Mouse (Mus musculus): ENCODE data around the gene Cenpv. TPM values are rescaled to one million over a fixed set of nuclear protein-coding genes. Genes with fewer than 3 reads are reported as not detected.

Cenpv gene
- total and polyA plus RNA-seq, 3 experiments = 24.4 to 107 (median 33.6) TPM

- in situ Hi-C loops (cut with MboI; ENCODE audit: low pct_ligation_motif_present, low pct_unique_long_range_greater_than_20kb, low sequenced_read_pairs) = no loop called here
- Histone ChIP-seq H3K27ac (ENCODE audit: insufficient read depth, low read depth) (peak overlapping the region; percentile 89; the same call in 1 of the 2 replicates), H3K9me3 (replicated peaks; ENCODE audit: low read length) (peaks cover 5% of the 10 kb centered on the region), H3K27me3 (replicated peaks) (no peaks in the 10 kb centered on the region), H3K9ac (ENCODE audit: insufficient read depth, low read depth) (peak overlapping the region; percentile 67), H3K4me2 (ENCODE audit: insufficient read depth, low read depth, poor library complexity, severe bottlenecking) (peak overlapping the region; percentile 75), H3K79me2 (replicated peaks; ENCODE audit: control insufficient read depth, extremely low read depth, insufficient read depth, poor library complexity, severe bottlenecking) (peaks cover 6% of the 10 kb centered on the region; the same call in 1 of the 2 replicates), H3K36me3 (replicated peaks in 1 of 2; ENCODE audit: control insufficient read depth in 1 of 2, insufficient read depth in 1 of 2, low read length in 1 of 2) (peaks cover 18 to 26% of the 10 kb centered on the region in 2 experiments), H3K4me3 (replicated peaks in 1 of 3; ENCODE audit: low read depth in 2 of 3, low read length in 2 of 3, poor library complexity in 1 of 3) (peak overlapping the region; percentile 64 to 78 (median 69)), H3K4me1 (ENCODE audit: control insufficient read depth in 1 of 2, insufficient read depth in 2 of 2) (peaks cover 4 to 15% of the 10 kb centered on the region in 2 experiments; a peak in 3 of 4 replicates)
- TF ChIP-seq MXI1 (IDR thresholded peaks at IDR 0.05; ENCODE audit: low read depth, low read length) (no peak; the same call in 1 of the 2 replicates), TCF12 (IDR thresholded peaks at IDR 0.05; ENCODE audit: low read depth, low read length) (peak; percentile 63; the same call in 1 of the 2 replicates), SIN3A (IDR thresholded peaks at IDR 0.05; ENCODE audit: low read length) (peak; percentile 87; the same call in 1 of the 2 replicates), CHD1 (IDR thresholded peaks at IDR 0.05; ENCODE audit: low read depth, low read length) (peak; percentile 11; the same call in 1 of the 2 replicates), NELFE (IDR thresholded peaks at IDR 0.05; ENCODE audit: low read depth, low read length) (peak; percentile 51; the same call in 1 of the 2 replicates), JUND (conservative IDR thresholded peaks at IDR 0.05; ENCODE audit: low read depth, low read length) (no peak), GABPA (IDR thresholded peaks at IDR 0.05; ENCODE audit: insufficient replicate concordance, low read depth, low read length) (no peak), USF1 (IDR thresholded peaks at IDR 0.05; ENCODE audit: low read depth, low read length) (no peak), IRF4 (IDR thresholded peaks at IDR 0.05; ENCODE audit: low read depth, low read length) (peak; percentile 65; the same call in 1 of the 2 replicates), ZC3H11A (IDR thresholded peaks at IDR 0.05; ENCODE audit: low read depth, low read length) (0 out of 2 replicates have a peak, but pooled peaks have one; percentile 19), SMC3 (IDR thresholded peaks at IDR 0.05; ENCODE audit: low read depth, low read length) (peak; percentile 92), ETS1 (conservative IDR thresholded peaks at IDR 0.05; ENCODE audit: low read depth, low read length) (peak; percentile 31; the same call in 1 of the 2 replicates), MAFK (IDR thresholded peaks at IDR 0.05; ENCODE audit: insufficient replicate concordance, low read length) (no peak), ELF1 (IDR thresholded peaks at IDR 0.05; ENCODE audit: low read depth, low read length) (peak; percentile 43; the same call in 1 of the 2 replicates), RAD21 (IDR thresholded peaks at IDR 0.05; ENCODE audit: low read depth, low read length) (peak; percentile 74), ZKSCAN1 (IDR thresholded peaks at IDR 0.05; ENCODE audit: borderline replicate concordance, low read depth, low read length) (no peak), NRF1 (IDR thresholded peaks at IDR 0.05; ENCODE audit: low read depth, low read length) (0 out of 2 replicates have a peak, but pooled peaks have one; percentile 42), ZMIZ1 (IDR thresholded peaks at IDR 0.05; ENCODE audit: low read depth, low read length) (peak; percentile 32; the same call in 1 of the 2 replicates), CHD2 (IDR thresholded peaks at IDR 0.05; ENCODE audit: low read length) (peak; percentile 56; the same call in 1 of the 2 replicates), MEF2A (IDR thresholded peaks at IDR 0.05; ENCODE audit: borderline replicate concordance, low read depth, low read length) (peak; percentile 79), JUN (IDR thresholded peaks at IDR 0.05; ENCODE audit: insufficient read depth, low read depth, low read length) (no peak), KAT2A (IDR thresholded peaks at IDR 0.05; ENCODE audit: insufficient replicate concordance, low read length) (0 out of 2 replicates have a peak, but pooled peaks have one; percentile 47), MAX (IDR thresholded peaks at IDR 0.05; ENCODE audit: low read length) (peak; percentile 39; the same call in 1 of the 2 replicates), CTCF (conservative IDR thresholded peaks at IDR 0.05 in 1 of 2, IDR thresholded peaks at IDR 0.05 in 1 of 2; ENCODE audit: low read depth in 2 of 2, low read length in 2 of 2) (peak; percentile 88 to 93), PAX5 (IDR thresholded peaks at IDR 0.05; ENCODE audit: low read length) (no peak), MAZ (IDR thresholded peaks at IDR 0.05; ENCODE audit: low read depth, low read length) (0 out of 2 replicates have a peak, but pooled peaks have one; percentile 79), BHLHE40 (IDR thresholded peaks at IDR 0.05; ENCODE audit: low read depth, low read length) (no peak), MYC (IDR thresholded peaks at IDR 0.05; ENCODE audit: low read depth, low read length) (peak; percentile 77; the same call in 1 of the 2 replicates)
- peak; percentile 92 for DNase-seq (ENCODE audit: extremely low read depth)
- dilution Hi-C loops (cut with MboI; ENCODE audit: extremely low pct_ligation_motif_present, extremely low pct_unique_long_range_greater_than_20kb, low sequenced_read_pairs) = no loop called here
Measured at GRCm38 (mm10) chr11:62575297-62575658, 36.2 kb upstream of the Cenpv start.

Measured in CH12.LX (cell line).